Mouse (Mus musculus): ENCODE results near the gene Pqlc3. TPM values are rescaled to one million over a fixed set of nuclear protein-coding genes. Genes with fewer than 3 reads are reported as not detected.

Pqlc3 gene
- polyA plus RNA-seq (2016; fragmentation: Nextera tagmentation; extraction: Ambion mirVana), result 4.1 and 4.4 TPM in 2 replicates

DNA sequence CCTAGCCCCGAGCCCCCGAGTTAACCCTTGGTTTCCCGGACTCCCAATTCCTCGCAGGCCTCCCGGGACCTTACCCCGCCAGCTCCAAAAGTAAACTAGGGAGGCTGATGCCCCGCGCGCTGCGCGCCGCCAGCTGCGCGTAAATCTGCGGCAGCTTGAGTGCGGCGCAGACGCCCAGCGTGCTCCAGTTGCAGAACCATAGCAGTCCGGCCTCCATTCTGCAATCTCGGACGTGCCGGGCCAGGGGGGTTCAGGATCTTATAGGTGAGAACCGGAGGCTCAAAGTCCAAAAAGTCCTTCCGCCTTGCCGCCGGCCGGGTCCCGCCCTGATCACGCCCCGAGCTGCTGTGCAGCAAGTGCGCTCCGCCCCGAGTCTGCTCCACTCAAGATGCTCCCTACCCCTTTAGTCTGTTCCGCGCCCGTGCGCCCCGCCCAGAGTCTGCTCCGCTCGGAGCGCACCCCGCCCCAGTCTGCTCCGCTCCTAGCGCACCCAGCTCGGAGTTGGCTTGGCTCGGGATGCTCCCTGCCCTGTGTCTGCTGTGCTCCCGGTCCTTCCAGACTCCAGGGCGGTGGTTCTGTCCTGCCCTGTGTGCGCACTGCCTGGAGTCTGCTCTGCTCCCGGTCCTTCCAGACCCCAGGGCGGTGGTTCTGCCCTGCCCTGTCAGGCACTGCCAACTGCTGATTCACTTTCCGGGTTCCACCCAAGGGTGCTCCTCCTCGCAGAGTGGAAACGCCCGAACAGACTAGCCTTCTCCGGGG lies at the start of gene Pqlc3:
TSS of gene Pqlc3 (minus strand) at position 670 of the 759 bp plus-strand sequence.
- H3K27ac ChIP-seq, result peak within 1 kb of the TSS; percentile 76; the same call in 1 of the 2 replicates
- 0 out of 2 replicates have a peak, but pooled peaks cover 6% of the 10 kb centered on the region for H3K36me3 ChIP-seq
- peaks cover 37% of the 10 kb centered on the region for H3K27me3 ChIP-seq (ENCODE audit: insufficient read depth, poor library complexity, severe bottlenecking)
- under 1% methylated on average over 57 of the region's 57 CpGs for WGBS
- peaks cover 19% of the 10 kb centered on the region for H3K4me1 ChIP-seq
- H3K9me3 ChIP-seq, result no peaks in the 10 kb centered on the region
- peak; percentile 93 for DNase-seq (ENCODE audit: low spot score)
- peak within 1 kb of the TSS; percentile 75 for H3K4me3 ChIP-seq

DNA sequence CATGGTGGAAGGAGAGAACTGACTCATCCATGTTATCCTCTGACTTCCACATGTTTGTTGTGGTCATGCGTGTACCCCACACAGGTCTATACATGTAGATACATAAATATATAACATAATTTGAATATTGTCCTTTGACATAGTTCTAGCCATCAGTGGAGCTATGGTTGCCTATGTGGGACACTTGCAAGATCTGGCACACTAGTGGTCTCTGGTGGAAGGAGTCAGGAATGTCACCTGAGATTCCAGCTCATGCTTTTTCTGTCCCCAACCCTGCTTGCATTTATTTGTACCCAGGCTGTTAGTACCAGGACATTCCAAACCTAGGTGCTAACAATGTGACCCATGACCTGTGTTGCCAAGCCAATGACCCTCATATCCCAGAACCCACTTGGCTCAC lies 49.6 kb upstream of the Pqlc3 start:
- DNase-seq (ENCODE audit: low spot score), result no peak
- H3K4me1 ChIP-seq, result peaks cover 5% of the 10 kb centered on the region; the same call in 1 of the 2 replicates
- H3K27ac ChIP-seq, result no peak overlapping the region
- no peaks in the 10 kb centered on the region for H3K27me3 ChIP-seq (ENCODE audit: insufficient read depth, poor library complexity, severe bottlenecking)
- 91% methylated on average over 1 of the region's 1 CpGs for WGBS
- no peak overlapping the region for H3K4me3 ChIP-seq
- no peaks in the 10 kb centered on the region for H3K36me3 ChIP-seq
- H3K9me3 ChIP-seq, result no peaks in the 10 kb centered on the region

DNA sequence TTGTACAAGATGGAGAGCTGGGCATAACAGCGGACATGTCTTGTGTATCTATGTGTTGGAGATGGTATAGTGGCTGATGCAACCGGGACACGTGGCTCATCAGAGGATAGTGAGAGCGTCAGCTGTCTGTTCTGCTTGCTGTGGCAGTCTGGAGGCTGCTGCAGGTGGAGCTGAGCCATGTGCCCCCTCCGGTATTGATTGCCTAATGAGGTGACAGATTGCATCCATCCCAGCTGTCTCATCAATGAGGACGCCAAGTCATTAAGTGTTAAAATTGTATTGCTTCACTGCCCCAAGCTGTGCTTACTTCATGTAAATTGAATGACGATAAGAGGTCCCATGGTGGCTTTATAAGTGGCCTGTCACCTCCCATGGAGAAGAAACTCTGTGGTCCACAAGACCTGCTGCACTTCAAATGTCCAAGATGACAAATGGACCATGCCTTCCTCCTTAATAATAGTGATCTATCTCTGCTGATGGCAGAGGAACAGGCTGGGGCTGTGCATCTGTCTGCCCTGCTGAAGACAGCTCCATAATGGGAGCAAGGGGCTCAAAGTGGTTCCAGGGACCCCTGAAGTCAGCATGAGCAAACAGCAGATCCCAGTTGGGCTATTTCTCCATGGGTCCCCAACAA lies 48.9 kb upstream of the Pqlc3 start:
- Histone ChIP-seq H3K27ac (no peak overlapping the region), H3K9me3 (no peaks in the 10 kb centered on the region), H3K36me3 (no peaks in the 10 kb centered on the region), H3K4me1 (peaks cover 5% of the 10 kb centered on the region; the same call in 1 of the 2 replicates), H3K27me3 (ENCODE audit: insufficient read depth, poor library complexity, severe bottlenecking) (no peaks in the 10 kb centered on the region), H3K4me3 (no peak overlapping the region)
- DNase-seq (ENCODE audit: low spot score), result no peak
- 74% methylated on average over 7 of the region's 7 CpGs for WGBS

DNA sequence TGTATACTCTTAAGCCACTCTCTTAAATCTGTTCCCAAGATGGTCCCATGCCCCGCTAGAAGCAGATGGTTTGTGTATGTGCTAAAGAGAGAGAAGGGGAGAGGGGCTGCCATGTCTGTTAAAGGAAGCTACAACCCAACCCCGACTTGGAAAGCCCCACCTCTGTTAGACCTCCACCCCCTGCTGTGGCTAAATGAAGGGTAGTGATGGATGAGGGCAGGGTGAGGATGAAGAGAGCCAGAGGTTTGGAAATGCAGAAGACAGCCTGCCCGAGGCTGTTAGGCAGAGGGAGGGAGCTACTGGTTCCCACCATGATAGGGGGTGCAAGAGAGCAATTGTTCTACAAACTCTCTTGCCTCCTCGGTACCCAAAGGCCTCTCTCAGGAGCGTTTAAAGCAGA lies 43.1 kb upstream of the Pqlc3 start:
- DNase-seq (ENCODE audit: low spot score), result no peak
- 54% methylated on average over 5 of the region's 5 CpGs for WGBS
- Histone ChIP-seq H3K4me3 (no peak overlapping the region), H3K36me3 (no peaks in the 10 kb centered on the region), H3K27ac (no peak overlapping the region), H3K27me3 (ENCODE audit: insufficient read depth, poor library complexity, severe bottlenecking) (0 out of 2 replicates have a peak, but pooled peaks cover 4% of the 10 kb centered on the region), H3K9me3 (no peaks in the 10 kb centered on the region), H3K4me1 (no peaks in the 10 kb centered on the region)

DNA sequence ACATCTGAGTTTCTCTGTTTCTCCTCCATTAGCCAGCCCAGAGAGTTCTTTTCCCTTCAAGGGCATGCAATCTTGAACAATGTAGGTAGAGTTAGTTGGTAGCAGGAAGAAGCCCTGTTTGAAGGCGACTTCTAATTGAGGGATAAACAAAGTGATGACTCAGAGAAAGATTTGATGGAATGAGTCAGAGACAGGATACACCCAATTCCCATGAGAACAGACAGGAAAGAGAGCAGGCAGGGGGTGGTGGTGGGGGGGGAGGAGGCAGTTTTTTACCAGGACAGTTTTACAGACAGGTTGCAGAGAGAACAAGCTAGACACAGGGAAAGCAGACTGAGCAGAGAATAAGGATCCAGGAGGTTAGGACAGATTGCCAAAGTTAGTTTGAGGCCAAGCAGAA lies 40.4 kb upstream of the Pqlc3 start:
- Histone ChIP-seq H3K4me3 (no peak overlapping the region), H3K4me1 (no peaks in the 10 kb centered on the region), H3K27ac (no peak overlapping the region), H3K36me3 (no peaks in the 10 kb centered on the region), H3K27me3 (ENCODE audit: insufficient read depth, poor library complexity, severe bottlenecking) (0 out of 2 replicates have a peak, but pooled peaks cover 4% of the 10 kb centered on the region), H3K9me3 (no peaks in the 10 kb centered on the region)
- no peak for DNase-seq (ENCODE audit: low spot score)
- 55% methylated on average over 1 of the region's 1 CpGs for WGBS

DNA sequence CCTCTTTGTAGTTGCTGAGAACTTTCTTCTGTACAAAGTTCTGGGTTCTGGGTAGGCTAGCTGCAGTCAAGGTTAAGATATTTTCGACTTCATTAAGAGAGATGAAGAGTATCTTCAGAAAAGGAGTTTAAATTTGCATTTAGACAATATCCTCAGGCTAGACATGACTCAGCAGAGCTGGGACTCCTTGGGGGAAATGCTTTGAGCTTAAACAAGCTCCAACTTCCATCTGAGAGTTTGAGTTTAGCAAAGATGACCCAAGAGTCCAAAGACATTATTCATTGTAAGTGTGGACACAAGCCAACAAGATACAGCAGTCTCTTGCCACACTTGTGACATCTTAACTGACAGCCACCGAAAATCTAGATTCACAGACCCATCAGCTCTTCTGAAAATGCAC lies 39.2 kb upstream of the Pqlc3 start:
- WGBS, result 65% methylated on average over 2 of the region's 2 CpGs
- H3K9me3 ChIP-seq, result no peaks in the 10 kb centered on the region
- 0 out of 2 replicates have a peak, but pooled peaks cover 4% of the 10 kb centered on the region for H3K27me3 ChIP-seq (ENCODE audit: insufficient read depth, poor library complexity, severe bottlenecking)
- H3K27ac ChIP-seq, result no peak overlapping the region
- no peak for DNase-seq (ENCODE audit: low spot score)
- no peak overlapping the region for H3K4me3 ChIP-seq
- H3K36me3 ChIP-seq, result no peaks in the 10 kb centered on the region
- H3K4me1 ChIP-seq, result no peaks in the 10 kb centered on the region

DNA sequence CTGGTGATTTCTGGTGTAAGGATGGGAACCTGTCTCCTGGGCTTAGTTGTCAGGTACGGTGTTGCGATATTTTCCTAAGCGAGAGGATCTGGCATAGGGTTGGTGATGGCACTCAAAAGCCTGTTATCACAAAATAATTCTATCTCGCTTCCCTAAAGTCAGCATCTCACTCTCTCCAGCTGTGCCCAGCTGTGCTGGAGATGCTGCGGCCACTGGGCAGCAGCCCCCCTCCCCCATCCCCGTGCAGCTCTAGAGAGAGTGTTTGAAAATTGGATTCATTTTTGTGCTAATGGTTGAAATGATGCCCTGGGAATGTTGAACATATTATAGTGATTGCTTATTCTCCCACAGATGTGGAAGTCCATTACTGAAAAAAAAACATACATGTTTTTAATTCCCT lies 38.0 kb upstream of the Pqlc3 start:
- 0 out of 2 replicates have a peak, but pooled peaks cover 3% of the 10 kb centered on the region for H3K27me3 ChIP-seq (ENCODE audit: insufficient read depth, poor library complexity, severe bottlenecking)
- H3K36me3 ChIP-seq, result no peaks in the 10 kb centered on the region
- H3K4me1 ChIP-seq, result 0 out of 2 replicates have a peak, but pooled peaks cover 3% of the 10 kb centered on the region
- no peak overlapping the region for H3K4me3 ChIP-seq
- H3K27ac ChIP-seq, result no peak overlapping the region
- 74% methylated on average over 6 of the region's 6 CpGs for WGBS
- H3K9me3 ChIP-seq, result no peaks in the 10 kb centered on the region
- DNase-seq (ENCODE audit: low spot score), result no peak

DNA sequence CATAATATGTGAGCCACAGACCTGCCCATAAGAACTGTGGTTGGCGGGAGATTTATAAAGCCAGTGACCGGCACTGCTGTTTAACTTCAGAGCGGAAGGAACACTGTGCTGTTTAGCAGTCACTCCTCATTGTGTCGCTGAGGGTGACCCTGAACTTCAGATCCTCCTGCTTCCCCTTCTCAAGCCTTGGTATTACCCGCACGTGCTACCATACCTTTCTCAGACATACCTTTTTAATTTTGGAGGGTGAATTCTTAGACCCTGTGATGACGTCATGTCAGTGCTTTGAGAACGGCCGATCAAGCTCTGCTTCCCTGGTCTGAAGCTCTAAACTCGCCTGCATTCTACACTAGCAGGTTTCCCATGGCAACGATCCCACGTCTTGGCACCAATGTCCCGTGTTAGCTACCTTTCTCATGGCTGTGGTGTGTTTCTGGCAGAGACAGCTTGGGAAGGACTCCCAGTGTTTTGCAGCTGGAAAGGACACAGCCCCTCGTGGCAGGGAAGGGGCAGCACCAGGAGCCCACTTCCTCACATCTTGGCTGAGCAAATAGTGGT lies 36.9 kb upstream of the Pqlc3 start:
- 74% methylated on average over 14 of the region's 14 CpGs for WGBS
- 0 out of 2 replicates have a peak, but pooled peaks cover 3% of the 10 kb centered on the region for H3K4me1 ChIP-seq
- H3K36me3 ChIP-seq, result no peaks in the 10 kb centered on the region
- no peak overlapping the region for H3K4me3 ChIP-seq
- no peaks in the 10 kb centered on the region for H3K9me3 ChIP-seq
- no peak for DNase-seq (ENCODE audit: low spot score)
- no peaks in the 10 kb centered on the region for H3K27me3 ChIP-seq (ENCODE audit: insufficient read depth, poor library complexity, severe bottlenecking)
- no peak overlapping the region for H3K27ac ChIP-seq

DNA sequence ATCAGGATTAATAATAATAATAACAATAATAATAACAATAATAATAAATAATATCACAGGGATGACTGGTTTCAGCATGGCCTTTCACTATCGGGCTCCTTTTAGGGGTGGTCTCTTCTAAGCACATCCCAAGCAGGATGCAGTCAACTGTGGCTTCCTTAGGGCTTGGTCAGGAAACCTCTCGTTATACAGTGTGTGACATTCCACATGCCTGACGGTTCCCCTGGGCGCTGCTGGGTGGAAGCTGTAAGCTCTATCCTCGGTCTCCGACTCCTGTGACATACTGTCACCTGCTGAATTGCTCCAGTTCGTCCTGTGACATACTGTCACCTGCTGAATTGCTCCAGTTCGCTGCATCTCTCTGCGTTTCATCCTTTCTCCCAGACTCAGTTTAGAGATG lies 36.3 kb upstream of the Pqlc3 start:
- Histone ChIP-seq H3K27ac (no peak overlapping the region), H3K27me3 (ENCODE audit: insufficient read depth, poor library complexity, severe bottlenecking) (no peaks in the 10 kb centered on the region), H3K4me1 (0 out of 2 replicates have a peak, but pooled peaks cover 3% of the 10 kb centered on the region), H3K4me3 (no peak overlapping the region), H3K36me3 (no peaks in the 10 kb centered on the region), H3K9me3 (no peaks in the 10 kb centered on the region)
- WGBS, result 54% methylated on average over 9 of the region's 9 CpGs
- no peak for DNase-seq (ENCODE audit: low spot score)

DNA sequence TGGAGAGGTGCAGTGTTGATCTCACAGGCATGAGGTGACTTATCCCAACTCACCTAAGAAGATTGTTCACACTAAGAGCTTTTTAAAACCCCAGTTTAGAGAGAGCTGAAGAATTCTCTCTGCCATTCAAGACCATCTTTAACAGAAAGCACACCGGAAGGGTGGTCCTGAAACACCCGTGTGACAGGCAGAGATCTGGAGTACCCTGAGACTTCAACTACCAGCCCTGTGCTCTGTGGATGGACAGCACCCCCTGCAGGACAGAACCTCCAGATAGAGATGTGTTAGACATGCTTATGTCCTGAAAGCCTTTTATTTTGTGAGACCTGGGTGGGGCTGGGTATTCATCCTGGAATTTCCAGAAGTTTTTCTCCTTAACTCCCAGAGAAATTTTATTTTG lies 34.9 kb upstream of the Pqlc3 start:
- no peaks in the 10 kb centered on the region for H3K36me3 ChIP-seq
- H3K27ac ChIP-seq, result no peak overlapping the region
- 0 out of 2 replicates have a peak, but pooled peaks cover 3% of the 10 kb centered on the region for H3K4me1 ChIP-seq
- no peak for DNase-seq (ENCODE audit: low spot score)
- no peaks in the 10 kb centered on the region for H3K27me3 ChIP-seq (ENCODE audit: insufficient read depth, poor library complexity, severe bottlenecking)
- no peaks in the 10 kb centered on the region for H3K9me3 ChIP-seq
- H3K4me3 ChIP-seq, result no peak overlapping the region
- 59% methylated on average over 2 of the region's 2 CpGs for WGBS

DNA sequence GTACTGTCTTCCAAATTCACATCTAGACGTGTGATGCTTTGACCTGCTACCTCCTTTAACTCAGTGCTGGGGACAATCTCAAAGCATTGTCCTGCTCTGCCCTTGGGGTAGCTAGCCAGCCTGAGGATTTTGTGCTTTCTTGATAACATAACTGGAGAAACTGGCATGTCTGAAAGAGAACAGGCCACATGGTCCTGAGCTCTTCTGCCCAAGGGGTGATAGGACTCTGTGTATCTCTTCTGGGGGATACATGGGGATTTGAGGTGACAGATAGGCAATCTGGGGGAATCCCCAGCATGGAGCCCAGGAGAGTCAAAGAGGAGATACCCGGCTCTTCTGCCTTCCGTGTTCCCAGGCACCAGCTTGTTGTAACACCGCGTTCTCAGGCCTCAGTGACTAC lies 34.5 kb upstream of the Pqlc3 start:
- 74% methylated on average over 5 of the region's 5 CpGs for WGBS
- H3K4me3 ChIP-seq, result no peak overlapping the region
- H3K9me3 ChIP-seq, result no peaks in the 10 kb centered on the region
- H3K4me1 ChIP-seq, result 0 out of 2 replicates have a peak, but pooled peaks cover 3% of the 10 kb centered on the region
- DNase-seq (ENCODE audit: low spot score), result no peak
- H3K27me3 ChIP-seq (ENCODE audit: insufficient read depth, poor library complexity, severe bottlenecking), result no peaks in the 10 kb centered on the region
- H3K36me3 ChIP-seq, result no peaks in the 10 kb centered on the region
- no peak overlapping the region for H3K27ac ChIP-seq

DNA sequence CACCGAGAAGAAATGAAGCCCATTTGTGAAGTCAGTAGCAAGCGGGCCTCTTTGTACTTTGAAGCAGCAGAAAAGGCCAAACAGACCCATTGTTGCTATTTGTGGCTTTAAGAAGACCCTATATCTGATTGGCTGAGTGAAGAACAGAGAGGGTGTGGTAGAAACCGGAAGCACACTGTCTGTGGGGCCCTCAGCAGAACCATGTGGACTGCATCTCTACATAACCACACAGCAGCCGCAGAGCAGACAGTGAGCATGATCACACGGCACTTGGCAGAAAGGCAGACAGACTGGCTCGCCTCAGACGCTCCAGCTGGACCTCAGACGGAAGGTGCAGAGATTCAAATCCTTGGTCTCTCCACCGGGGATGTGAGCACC lies 33.2 kb upstream of the Pqlc3 start:
- Histone ChIP-seq H3K9me3 (no peaks in the 10 kb centered on the region), H3K36me3 (no peaks in the 10 kb centered on the region), H3K4me3 (no peak overlapping the region), H3K4me1 (0 out of 2 replicates have a peak, but pooled peaks cover 3% of the 10 kb centered on the region), H3K27me3 (ENCODE audit: insufficient read depth, poor library complexity, severe bottlenecking) (no peaks in the 10 kb centered on the region), H3K27ac (no peak overlapping the region)
- 74% methylated on average over 9 of the region's 9 CpGs for WGBS
- no peak for DNase-seq (ENCODE audit: low spot score)

Data from heart, embryonic 10.5 days (tissue).